Mouse (Mus musculus) frontal cortex, postnatal 14 days (tissue): ENCODE data around the gene Cym.

Experiments
- DNase-seq, 2 experiments: peaks; one replicate each; pipeline ENCODE4 v3.0.0; 2022; ENCODE audit warnings: low spot score in 2 of 2

The Cym gene

GRCm38 (mm10) chr3:107169552-107169951 is 52.0 kb downstream of the Cym start:
- no peak for DNase-seq

GRCm38 (mm10) chr3:107162741-107163140 is 58.8 kb downstream of the Cym start:
- DNase-seq: no peak
